Mouse (Mus musculus) midbrain, embryonic 11.5 days (tissue): ENCODE data around the gene Cmtm8. TPM values are rescaled to one million over a fixed set of nuclear protein-coding genes. Genes with fewer than 3 reads are reported as not detected.

Experiments
- ATAC-seq: fragments of 200-750 bp; cut with Nextera tagmentation; 2 replicates; pipeline ENCODE4 v1.8.0; 2017; ENCODE audit warnings: moderate TSS enrichment, moderate library complexity; ENCODE audit not compliant: low FRiP score
- DNase-seq: peaks from one replicate; pipeline ENCODE4 v3.0.0; 2015; ENCODE audit warnings: low spot score; ENCODE audit errors: missing footprints
- H3K27ac ChIP-seq: fragments of 300-500 bp; sonication (generic); 2 replicates; pipeline ENCODE4 v1.5.1; 2014; ENCODE audit warnings: low read depth, low read length
- H3K27me3 ChIP-seq: fragments of 300-500 bp; sonication (generic); 2 replicates; pipeline ENCODE4 v1.6.1; 2014; ENCODE audit warnings: mild to moderate bottlenecking, low read length, moderate library complexity, mixed read lengths; ENCODE audit not compliant: control insufficient read depth, insufficient read depth
- H3K36me3 ChIP-seq: fragments of 300-500 bp; sonication (generic); 2 replicates; pipeline ENCODE4 v1.6.1; 2014; ENCODE audit warnings: mild to moderate bottlenecking, low read length, moderate library complexity, mixed read lengths; ENCODE audit not compliant: control insufficient read depth, insufficient read depth
- H3K4me1 ChIP-seq: fragments of 300-500 bp; sonication (generic); 2 replicates; pipeline ENCODE4 v1.6.1; 2014; ENCODE audit warnings: low read length; ENCODE audit not compliant: control insufficient read depth, insufficient read depth
- H3K4me2 ChIP-seq: fragments of 300-500 bp; sonication (generic); 2 replicates; pipeline ENCODE4 v1.6.1; 2014; ENCODE audit warnings: mild to moderate bottlenecking, moderate library complexity
- H3K4me3 ChIP-seq: fragments of 300-500 bp; sonication (generic); 2 replicates; pipeline ENCODE4 v1.5.1; 2014; ENCODE audit warnings: low read depth, low read length
- H3K9ac ChIP-seq: fragments of 300-500 bp; sonication (generic); 2 replicates; pipeline ENCODE4 v1.6.1; 2014; ENCODE audit warnings: low read length
- H3K9me3 ChIP-seq: fragments of 300-500 bp; sonication (generic); 2 replicates; pipeline ENCODE4 v1.6.1; 2016; ENCODE audit warnings: low read length; ENCODE audit not compliant: control insufficient read depth
- WGBS: fragments of 180-500 bp; shearing (Covaris S2); extraction: QIAGEN DNeasy Blood & Tissue Kit; methylation state at CpG from one replicate; pipeline ENCODE4 v1.1.7; 2014; 5-methylcytosine and 5-hydroxymethylcytosine counted together
- polyA plus RNA-seq: library from polyadenylated mRNA; unstranded; fragments of >200 nt; fragmentation: Nextera tagmentation; extraction: Ambion mirVana; gene quantifications from 2 replicates; pipeline ENCODE4 v1.2.1, GENCODE M21; 2014

Gene Cmtm8
- polyA plus RNA-seq = 13.6 and 15.5 TPM in 2 replicates

- Histone ChIP-seq H3K27ac (no peak within 1 kb of the TSS), H3K4me3 (peak within 1 kb of the TSS; percentile 62), H3K9me3 (no peaks in the 10 kb centered on the region), H3K36me3 (no peaks in the 10 kb centered on the region), H3K4me2 (peak within 1 kb of the TSS; percentile 98), H3K4me1 (peaks cover 7% of the 10 kb centered on the region), H3K9ac (peak within 1 kb of the TSS; percentile 68), H3K27me3 (peaks cover 11% of the 10 kb centered on the region; the same call in 1 of the 2 replicates)
- DNase-seq (peak; percentile 96), ATAC-seq (peak; percentile 91)
- WGBS = under 1% methylated on average over 33 of the region's 43 CpGs
Measured at GRCm38 (mm10) chr9:114844017-114844662, at the start of gene Cmtm8. Gene Cmtm8, minus strand, starts transcription at chr9:114844156.

- H3K27ac ChIP-seq = no peak overlapping the region
- no peak overlapping the region for H3K4me2 ChIP-seq
- WGBS = 86% methylated on average over 11 of the region's 11 CpGs
- ATAC-seq = no peak
- H3K27me3 ChIP-seq = no peaks in the 10 kb centered on the region
- no peaks in the 10 kb centered on the region for H3K9me3 ChIP-seq
- H3K4me3 ChIP-seq = no peak overlapping the region
- DNase-seq = no peak
- H3K36me3 ChIP-seq = no peaks in the 10 kb centered on the region
- no peak overlapping the region for H3K9ac ChIP-seq
- H3K4me1 ChIP-seq = no peaks in the 10 kb centered on the region
Measured at GRCm38 (mm10) chr9:114892974-114893373, 49.0 kb upstream of the Cmtm8 start.

DNA sequence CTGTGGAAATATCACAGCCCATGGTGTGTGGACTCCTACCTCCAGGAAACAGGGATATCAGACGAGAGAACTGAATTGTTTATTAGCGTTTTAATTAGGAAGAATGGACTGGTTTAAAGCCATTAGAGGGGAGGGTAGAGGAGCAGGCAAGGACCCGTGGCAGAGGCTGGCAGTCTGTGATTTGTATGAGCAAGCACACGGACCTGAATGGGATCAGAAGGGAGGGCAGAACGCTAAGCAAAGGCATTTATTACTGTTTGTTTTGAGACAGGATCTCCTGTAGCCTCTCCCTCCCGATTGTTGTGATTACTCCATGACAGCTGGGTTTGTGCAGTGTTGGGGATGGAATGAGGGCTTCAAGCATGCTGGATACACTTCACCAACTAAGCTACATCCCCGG lies 46.4 kb upstream of the Cmtm8 start:
- H3K4me1 ChIP-seq = no peaks in the 10 kb centered on the region
- WGBS = 61% methylated on average over 7 of the region's 7 CpGs
- no peak for ATAC-seq

DNA sequence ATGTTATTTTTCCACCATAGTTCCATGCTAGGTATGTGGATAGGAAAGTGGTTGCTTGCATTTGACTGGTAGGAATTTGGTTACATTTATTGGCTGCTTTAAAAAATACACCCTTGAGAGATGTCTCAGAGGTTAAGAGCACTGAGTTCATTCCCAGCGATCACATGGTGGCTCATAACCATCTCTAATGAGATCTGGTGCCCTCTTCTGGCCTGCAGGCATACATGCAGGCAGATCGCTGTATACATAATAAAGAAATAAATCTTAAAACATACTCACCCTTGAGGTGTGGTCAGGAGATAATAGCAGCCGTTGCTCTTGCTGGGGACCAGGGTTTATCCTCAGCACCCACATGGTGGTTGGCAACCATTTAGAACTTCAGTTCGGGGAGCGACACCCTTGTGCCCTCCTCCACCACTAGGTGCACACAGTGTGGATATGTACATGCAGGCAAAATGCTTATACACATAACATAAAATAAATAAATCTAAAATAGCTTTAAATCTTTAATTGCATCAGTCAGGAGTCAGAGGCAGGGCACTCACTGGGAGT lies 45.0 kb upstream of the Cmtm8 start:
- H3K4me2 ChIP-seq = no peak overlapping the region
- H3K9ac ChIP-seq = no peak overlapping the region
- no peak overlapping the region for H3K4me3 ChIP-seq
- DNase-seq (no peak), ATAC-seq (no peak)
- H3K4me1 ChIP-seq = no peaks in the 10 kb centered on the region
- H3K36me3 ChIP-seq = no peaks in the 10 kb centered on the region
- 85% methylated on average over 5 of the region's 5 CpGs for WGBS
- no peaks in the 10 kb centered on the region for H3K27me3 ChIP-seq
- no peaks in the 10 kb centered on the region for H3K9me3 ChIP-seq
- H3K27ac ChIP-seq = no peak overlapping the region

More for the DNA sequence above, 46.4 kb upstream of the Cmtm8 start:
- no peaks in the 10 kb centered on the region for H3K36me3 ChIP-seq
- no peak for DNase-seq
- H3K9ac ChIP-seq = no peak overlapping the region
- H3K4me2 ChIP-seq = no peak overlapping the region
- no peak overlapping the region for H3K4me3 ChIP-seq
- no peaks in the 10 kb centered on the region for H3K9me3 ChIP-seq
- no peaks in the 10 kb centered on the region for H3K27me3 ChIP-seq
- no peak overlapping the region for H3K27ac ChIP-seq

DNA sequence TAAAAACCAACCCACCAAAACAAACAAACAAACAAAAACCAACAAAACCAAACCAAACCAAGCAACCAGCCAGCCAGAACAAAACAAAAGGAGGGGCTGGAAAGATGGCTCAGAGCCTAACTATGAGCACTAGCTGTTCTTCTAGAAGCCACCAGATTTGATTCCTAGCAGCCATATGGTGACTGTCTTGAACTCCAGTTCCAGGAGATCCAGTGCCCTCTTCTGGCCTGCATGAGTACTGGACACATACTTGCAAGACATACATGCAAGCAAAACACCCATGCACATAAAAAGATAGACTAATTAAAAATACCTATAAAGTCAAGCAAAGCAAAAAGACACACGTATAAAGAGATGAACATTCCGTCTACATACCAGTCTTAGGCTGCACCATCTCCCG lies 43.7 kb upstream of the Cmtm8 start:
- DNase-seq (no peak), ATAC-seq (no peak)
- H3K4me3 ChIP-seq = no peak overlapping the region
- no peaks in the 10 kb centered on the region for H3K9me3 ChIP-seq
- H3K27ac ChIP-seq = no peak overlapping the region
- no peaks in the 10 kb centered on the region for H3K36me3 ChIP-seq
- no peaks in the 10 kb centered on the region for H3K4me1 ChIP-seq
- H3K9ac ChIP-seq = no peak overlapping the region
- no peak overlapping the region for H3K4me2 ChIP-seq
- H3K27me3 ChIP-seq = no peaks in the 10 kb centered on the region
- 94% methylated on average over 3 of the region's 3 CpGs for WGBS

GRCm38 (mm10) chr9:114885991-114886662 lies 42.2 kb upstream of the Cmtm8 start:
- no peaks in the 10 kb centered on the region for H3K9me3 ChIP-seq
- ATAC-seq = no peak
- H3K27me3 ChIP-seq = no peaks in the 10 kb centered on the region
- DNase-seq = peak; percentile 67
- H3K4me1 ChIP-seq = no peaks in the 10 kb centered on the region
- no peak overlapping the region for H3K27ac ChIP-seq
- 25% methylated on average over 8 of the region's 8 CpGs for WGBS
- no peak overlapping the region for H3K9ac ChIP-seq
- no peaks in the 10 kb centered on the region for H3K36me3 ChIP-seq
- no peak overlapping the region for H3K4me3 ChIP-seq
- H3K4me2 ChIP-seq = no peak overlapping the region

- Histone ChIP-seq H3K9ac (no peak overlapping the region), H3K36me3 (no peaks in the 10 kb centered on the region), H3K4me1 (no peaks in the 10 kb centered on the region), H3K27ac (no peak overlapping the region), H3K4me2 (no peak overlapping the region), H3K9me3 (no peaks in the 10 kb centered on the region), H3K27me3 (no peaks in the 10 kb centered on the region), H3K4me3 (no peak overlapping the region)
- WGBS = 78% methylated on average over 4 of the region's 4 CpGs
- ATAC-seq (no peak), DNase-seq (peak; percentile 35)
Measured at GRCm38 (mm10) chr9:114885564-114885963, 41.6 kb upstream of the Cmtm8 start.

- H3K4me1 ChIP-seq = no peaks in the 10 kb centered on the region
- ATAC-seq (no peak), DNase-seq (no peak)
- H3K4me2 ChIP-seq = no peak overlapping the region
- no peak overlapping the region for H3K4me3 ChIP-seq
- H3K27me3 ChIP-seq = no peaks in the 10 kb centered on the region
- no peaks in the 10 kb centered on the region for H3K9me3 ChIP-seq
- no peaks in the 10 kb centered on the region for H3K36me3 ChIP-seq
- 78% methylated on average over 2 of the region's 2 CpGs for WGBS
- no peak overlapping the region for H3K9ac ChIP-seq
- no peak overlapping the region for H3K27ac ChIP-seq
Measured at GRCm38 (mm10) chr9:114881977-114882376, 38.0 kb upstream of the Cmtm8 start.

DNA sequence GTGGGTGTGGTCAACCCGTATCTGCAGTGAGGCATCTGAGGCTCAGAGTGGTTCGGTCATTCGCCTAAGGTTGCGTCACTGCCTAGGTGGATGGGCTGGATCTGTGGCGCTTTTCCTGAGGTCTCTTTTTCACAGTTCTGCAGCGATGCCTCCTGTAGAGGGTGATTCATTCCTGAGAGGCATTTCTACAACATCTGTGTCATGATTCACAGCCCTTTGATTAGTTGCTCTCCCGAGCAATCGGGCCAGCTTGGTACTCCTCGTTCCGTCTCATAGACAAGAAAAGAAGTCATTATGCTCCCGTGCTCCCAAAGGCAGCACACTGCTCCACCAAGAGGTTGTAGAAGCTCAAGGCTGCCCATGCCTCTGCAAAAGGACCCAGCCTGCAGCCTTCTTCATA lies 11.4 kb upstream of the Cmtm8 start:
- 81% methylated on average over 11 of the region's 11 CpGs for WGBS
- no peak overlapping the region for H3K9ac ChIP-seq
- ATAC-seq (no peak), DNase-seq (no peak)
- H3K4me3 ChIP-seq = no peak overlapping the region
- H3K9me3 ChIP-seq = no peaks in the 10 kb centered on the region
- no peak overlapping the region for H3K4me2 ChIP-seq
- H3K36me3 ChIP-seq = no peaks in the 10 kb centered on the region
- H3K27me3 ChIP-seq = no peaks in the 10 kb centered on the region
- H3K27ac ChIP-seq = no peak overlapping the region
- no peaks in the 10 kb centered on the region for H3K4me1 ChIP-seq
